Mouse (Mus musculus) brain, embryonic 14.5 days (tissue): ENCODE results near the gene Chid1.

Experiments
- CTCF ChIP-seq: fragments of 200-500 bp; IDR thresholded peaks from 2 replicates; pipeline ENCODE4 v1.5.1; 2012; ENCODE audit warnings: inconsistent platforms, mild to moderate bottlenecking, moderate library complexity, borderline replicate concordance; ENCODE audit not compliant: insufficient read depth, insufficient read length; ENCODE audit errors: extremely low read depth
- POLR2A ChIP-seq: fragments of 200-500 bp; IDR thresholded peaks from 2 replicates; pipeline ENCODE4 v1.6.1; 2012; ENCODE audit warnings: mild to moderate bottlenecking, inconsistent platforms, borderline replicate concordance; ENCODE audit not compliant: poor library complexity, insufficient read depth, insufficient read length, severe bottlenecking; ENCODE audit errors: extremely low read depth

GRCm38 (mm10) chr7:141468522-141469211 lies 71.0 kb downstream of the Chid1 start:
- TF ChIP-seq POLR2A, result no peak; the same call in 1 of the 2 replicates
- TF ChIP-seq CTCF, result peak; percentile 50; the same call in 1 of the 2 replicates
